Mouse (Mus musculus) brain, embryonic 18.5 days (tissue): ENCODE measurements around the gene Lrrc4c.

Experiments
- DNase-seq: peaks from one replicate; pipeline ENCODE4 v3.0.0-alpha.2; 2012; ENCODE audit warnings: low read depth, low spot score

Gene Lrrc4c

DNA sequence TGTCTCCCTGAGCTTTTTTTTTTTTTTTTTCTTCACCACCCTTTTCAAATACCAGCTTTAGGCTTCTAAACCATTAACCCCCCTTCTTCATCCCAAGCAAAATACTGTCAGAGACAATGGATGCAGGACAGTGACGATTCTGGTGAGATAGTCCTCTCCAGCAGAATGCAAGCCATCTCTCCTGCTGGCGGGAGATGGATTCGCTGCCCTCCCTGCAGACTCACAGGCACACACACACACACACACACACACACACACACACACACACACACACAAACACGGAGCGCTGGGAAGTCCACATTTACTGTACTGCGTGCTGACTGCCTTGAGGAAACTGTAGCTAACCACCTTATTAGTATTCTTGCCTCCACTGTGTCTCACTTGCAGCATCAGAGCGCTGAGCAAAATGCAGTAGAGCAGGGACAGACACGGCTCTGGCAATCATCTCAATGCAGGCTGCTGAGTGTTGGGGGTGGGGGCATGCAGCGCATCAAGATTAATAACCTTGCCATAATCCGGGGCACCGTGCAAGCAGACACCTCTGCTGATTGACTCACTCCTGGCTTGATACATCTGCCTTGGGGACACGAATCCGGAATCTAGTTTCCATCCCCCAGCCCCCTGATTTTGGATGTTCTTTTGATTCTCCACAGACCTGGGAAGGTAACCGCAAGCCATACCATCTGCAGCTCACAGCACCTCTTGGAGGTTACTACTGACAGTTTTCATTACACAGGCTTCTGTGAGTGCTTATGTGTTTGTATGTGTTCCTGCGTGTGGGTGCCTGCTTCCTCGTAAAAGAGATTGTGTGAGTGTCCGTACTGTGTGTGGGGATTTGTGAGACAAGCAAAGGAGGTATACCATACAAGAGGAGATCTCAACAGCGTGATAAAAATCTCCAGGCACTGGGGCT is at the start of gene Lrrc4c:
Gene Lrrc4c (plus strand): TSS at position 783 of the 913 bp plus-strand sequence.
- DNase-seq = peak; percentile 30

- DNase-seq = no peak
Observed at GRCm38 (mm10) chr2:96275061-96275460, 42.9 kb upstream of the Lrrc4c start.

GRCm38 (mm10) chr2:96282926-96283325 is 35.0 kb upstream of the Lrrc4c start:
- DNase-seq = no peak

DNA sequence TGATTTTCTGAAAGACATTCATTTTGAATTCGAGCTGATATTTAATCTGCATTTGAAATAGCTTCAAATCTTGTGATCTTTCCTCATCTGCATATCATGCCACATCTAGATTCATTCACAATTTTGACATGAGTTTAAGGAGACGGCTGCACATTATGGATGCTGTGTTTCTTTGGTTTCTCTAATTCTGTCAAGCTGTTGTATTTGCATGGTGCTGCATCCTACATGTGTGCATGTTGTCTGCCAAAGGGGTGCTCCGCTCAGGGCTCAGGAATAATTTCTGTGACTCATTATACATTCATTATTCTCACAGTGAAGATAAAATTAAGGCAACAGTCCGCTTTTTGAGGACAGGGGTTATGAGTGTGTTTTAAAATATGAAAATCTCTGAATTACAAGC is 30.5 kb upstream of the Lrrc4c start:
- DNase-seq = no peak

DNA sequence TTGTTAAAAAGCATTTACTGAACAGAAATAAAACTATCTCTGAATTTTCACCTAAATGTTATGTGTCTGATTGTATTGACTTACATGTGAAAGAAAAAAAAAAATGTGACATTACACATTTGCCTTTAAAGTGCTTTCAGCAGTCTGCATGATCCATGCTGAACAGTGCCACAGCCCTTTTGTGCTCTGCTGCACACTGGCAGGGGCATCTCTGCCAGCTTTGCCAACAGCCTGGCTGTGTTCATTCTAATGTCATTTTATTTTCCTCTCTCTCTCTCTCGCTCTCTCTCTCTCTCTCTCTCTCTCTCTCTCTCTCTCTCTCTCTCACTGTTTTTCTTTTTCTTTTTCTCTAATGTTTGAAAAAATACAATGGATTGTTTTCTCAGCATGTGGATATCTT is 27.4 kb upstream of the Lrrc4c start:
- no peak for DNase-seq

DNA sequence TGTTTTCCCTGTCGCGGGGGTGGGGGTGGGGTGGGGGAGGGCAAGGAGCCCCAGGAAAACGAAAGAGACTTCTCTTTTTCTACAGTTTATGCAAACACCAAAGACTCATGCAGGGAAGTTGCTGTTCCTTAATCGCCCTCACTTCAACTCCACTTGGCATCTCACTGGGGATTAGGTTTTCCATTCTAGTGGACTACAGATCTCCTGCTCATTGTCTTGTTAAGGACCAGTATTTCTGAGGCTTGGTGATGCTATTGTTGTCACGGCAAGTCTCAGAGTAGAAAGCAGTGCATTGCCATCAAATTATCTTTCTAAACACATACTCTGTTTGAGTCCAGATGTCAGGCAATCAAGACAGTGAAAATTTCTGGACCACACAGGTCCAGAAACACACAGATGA is 2.9 kb upstream of the Lrrc4c start:
- DNase-seq = no peak

- DNase-seq = no peak
Observed at GRCm38 (mm10) chr2:96316531-96316930, 1.4 kb upstream of the Lrrc4c start.

DNA sequence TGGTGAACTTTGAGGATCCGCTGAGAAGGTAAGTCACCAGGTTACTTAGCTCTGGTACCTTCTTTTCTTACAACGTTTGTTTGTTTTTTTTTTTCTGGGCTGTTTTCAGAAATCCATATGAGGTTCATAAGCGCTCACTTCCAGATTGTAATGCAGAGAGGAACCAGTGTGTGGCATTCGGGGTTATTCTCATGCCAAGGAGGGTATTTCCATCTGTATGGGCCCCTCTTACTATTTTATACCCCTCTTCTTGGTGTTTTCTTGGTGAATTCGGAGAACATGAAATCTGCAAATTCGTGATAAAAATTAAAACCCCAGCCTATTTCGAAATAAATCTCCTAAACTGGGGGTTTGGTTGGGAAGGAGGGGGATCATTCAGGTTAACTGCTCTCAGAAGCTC is 587 bp downstream of the Lrrc4c start:
- no peak for DNase-seq

DNA sequence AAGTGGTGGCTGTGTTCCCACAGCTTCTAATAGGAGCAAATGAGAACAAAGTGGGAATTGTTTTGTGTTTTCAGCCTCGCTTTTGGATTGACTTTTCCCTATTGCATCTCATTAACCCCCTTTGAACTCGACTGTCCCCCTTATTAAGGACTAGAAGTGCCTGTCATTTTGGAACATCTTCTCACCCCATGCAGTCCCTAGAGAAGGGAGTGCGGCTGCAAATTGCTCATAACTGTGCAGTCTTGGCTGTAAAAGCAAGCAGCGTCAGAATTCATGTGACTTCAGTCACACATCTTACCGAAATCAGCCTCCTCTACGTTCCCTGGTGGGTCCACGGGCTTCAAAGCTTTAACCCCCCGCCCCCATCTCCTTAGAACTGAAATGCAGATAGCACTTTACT is 1.2 kb downstream of the Lrrc4c start:
- DNase-seq = no peak

- DNase-seq = no peak
Observed at GRCm38 (mm10) chr2:96319649-96320048, 1.7 kb downstream of the Lrrc4c start.

GRCm38 (mm10) chr2:96334652-96335051 is 16.7 kb downstream of the Lrrc4c start:
- no peak for DNase-seq

DNA sequence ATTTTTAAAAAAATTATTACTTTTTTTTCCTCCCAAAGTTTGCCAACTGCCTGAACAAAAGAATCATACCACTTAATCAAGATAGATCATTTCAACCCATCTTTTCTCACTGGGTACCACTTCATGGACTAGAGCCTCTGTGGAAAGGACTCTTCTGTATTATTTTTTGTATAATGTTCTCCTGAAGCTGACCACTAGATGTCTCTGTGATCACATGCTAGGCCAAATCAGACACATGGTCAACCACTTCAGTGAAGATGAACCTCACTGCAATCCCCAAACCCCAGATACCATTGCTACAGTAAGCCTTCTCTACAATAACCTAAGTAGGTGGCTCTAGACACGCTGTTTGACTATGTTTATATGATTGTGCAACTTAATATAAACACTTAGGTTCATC is 19.4 kb downstream of the Lrrc4c start:
- DNase-seq = no peak

DNA sequence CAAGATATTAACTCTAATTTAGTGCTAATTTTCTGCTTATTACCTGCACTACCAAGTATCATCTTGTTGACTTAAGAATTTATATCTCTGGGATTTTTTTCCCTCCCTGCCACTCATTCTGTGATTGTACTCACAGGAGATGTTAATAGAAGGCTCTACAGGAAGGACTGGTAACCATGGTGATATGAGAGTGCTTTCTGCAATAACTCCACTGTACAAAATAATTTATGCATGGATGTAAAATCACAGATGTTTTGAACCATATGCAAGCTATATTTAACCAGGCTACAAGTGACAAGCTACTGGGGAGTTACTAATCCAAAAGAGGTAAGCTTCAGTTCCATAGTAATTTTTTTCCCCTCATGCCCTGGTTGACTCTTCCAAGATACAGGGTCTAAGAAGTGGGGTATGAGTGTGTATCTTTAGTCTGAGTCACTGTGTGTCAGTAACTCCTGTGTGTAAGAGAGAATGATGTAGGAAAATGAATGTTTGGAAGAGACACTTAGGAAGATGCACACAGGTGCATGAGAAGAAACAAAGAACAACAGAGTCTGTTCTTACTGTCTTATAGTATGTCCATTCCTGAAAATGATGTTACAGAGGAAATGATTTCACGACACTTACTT is 83.3 kb downstream of the Lrrc4c start:
- peak; percentile 39 for DNase-seq

- DNase-seq = no peak
Observed at GRCm38 (mm10) chr2:96402514-96402913, 84.5 kb downstream of the Lrrc4c start.

DNA sequence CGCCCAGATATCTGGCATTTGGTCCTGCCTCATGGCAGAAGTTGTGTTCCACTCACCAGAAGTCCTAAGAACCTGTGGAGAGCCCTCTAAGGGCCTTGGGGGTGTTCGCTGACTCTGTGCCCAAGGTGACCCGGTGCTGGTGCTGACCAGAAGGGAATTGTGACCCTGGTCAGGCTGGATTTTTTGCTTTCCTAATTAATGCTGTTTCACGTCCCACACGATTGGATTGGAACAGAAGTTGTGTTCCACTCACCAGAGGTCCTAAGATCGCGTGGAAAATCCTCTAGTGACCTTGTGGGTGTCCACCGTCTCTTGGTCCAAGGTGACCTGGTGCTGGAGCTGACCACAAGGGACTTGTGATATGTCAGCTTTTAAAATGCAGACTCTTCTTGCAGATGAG is 88.9 kb downstream of the Lrrc4c start:
- DNase-seq = no peak

- no peak for DNase-seq
Observed at GRCm38 (mm10) chr2:96411182-96411581, 93.2 kb downstream of the Lrrc4c start.

DNA sequence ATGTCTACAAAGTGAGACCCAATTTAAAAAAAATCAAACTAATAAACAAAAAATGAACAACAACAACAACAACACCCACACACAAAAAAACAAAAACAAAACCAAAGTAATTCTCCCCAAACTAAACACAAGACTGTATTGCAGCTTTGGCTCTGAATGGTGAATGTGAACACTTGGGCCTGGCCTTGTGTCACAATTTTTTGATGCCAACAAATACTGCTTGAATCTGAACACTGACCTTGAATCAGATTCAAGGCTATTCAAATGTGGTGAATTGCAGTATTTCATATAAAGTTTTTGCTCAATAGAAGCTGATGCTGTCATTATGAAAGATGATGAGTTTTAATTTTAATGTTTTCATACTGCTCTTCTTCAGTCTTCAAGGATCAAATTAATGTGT is 143.6 kb downstream of the Lrrc4c start:
- DNase-seq = no peak

GRCm38 (mm10) chr2:96475674-96476073 is 157.7 kb downstream of the Lrrc4c start:
- peak; percentile 10 for DNase-seq

- DNase-seq = no peak
Observed at GRCm38 (mm10) chr2:96499116-96499882, 181.3 kb downstream of the Lrrc4c start.

DNA sequence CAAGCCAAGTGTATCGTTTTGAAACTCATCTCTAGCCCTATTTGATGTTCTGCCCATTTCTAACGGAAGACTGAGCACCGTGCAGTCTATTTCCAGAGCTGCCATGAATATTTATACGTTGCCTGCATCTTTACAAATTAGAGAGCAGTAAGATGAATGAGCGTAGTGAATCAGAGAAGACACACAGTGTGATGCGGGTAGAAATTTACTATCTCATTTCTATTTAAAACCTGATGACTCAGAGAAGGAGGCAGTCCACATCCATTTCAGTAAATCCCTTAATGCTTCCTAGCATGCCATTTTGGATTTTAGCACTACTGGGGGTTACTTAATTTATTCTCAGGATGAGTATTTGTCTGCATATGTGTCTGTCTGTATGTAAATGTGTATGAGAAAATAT is 186.2 kb downstream of the Lrrc4c start:
- no peak for DNase-seq

DNA sequence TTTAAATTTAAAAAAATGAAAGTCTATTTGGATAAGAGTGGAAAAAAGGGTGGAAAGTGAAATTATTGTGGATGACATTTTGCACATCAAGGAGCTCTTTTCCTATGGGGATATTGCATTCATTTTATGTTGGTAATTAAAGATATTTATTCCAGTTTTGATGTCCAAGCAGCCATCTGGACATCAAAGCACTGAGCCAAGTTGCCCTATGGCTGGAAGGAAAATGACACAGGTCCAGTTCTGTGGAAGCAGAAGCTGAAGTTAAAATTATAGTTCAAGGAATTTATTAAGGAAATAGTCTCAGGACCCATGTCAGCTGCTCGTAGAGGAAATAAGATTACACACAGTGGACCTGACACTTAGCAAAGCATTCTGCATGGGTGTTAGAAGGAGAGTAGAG is 187.7 kb downstream of the Lrrc4c start:
- no peak for DNase-seq

DNA sequence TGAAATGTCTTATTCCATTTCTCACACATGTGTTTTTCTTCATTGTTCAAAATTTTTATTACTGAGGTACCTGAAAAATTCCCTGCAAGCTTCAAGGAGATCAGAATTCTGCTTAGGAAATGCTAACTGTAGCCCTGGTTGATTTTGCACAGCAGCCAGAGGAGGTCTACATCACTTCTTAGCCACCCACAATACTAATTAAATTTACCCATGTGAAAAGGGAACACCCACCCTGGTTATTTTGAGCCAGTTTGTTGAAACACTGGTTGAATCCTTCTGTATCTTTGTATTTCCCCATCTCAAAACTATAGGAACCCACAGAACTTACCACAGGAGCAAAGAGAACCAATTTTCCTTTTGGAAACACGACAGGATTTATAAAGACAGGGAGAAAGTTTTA is 191.0 kb downstream of the Lrrc4c start:
- DNase-seq = no peak
